Mouse (Mus musculus): ENCODE measurements around the gene Sord.
"Not testable (repeated sequence)": the region's sequence is repeated elsewhere in the genome, so short reads cannot be mapped to it uniquely, and the experiment has no call there.

The Sord gene

GRCm38 (mm10) chr2:122234611-122235288, at the start of gene Sord:
Gene Sord, plus strand, starts transcription at chr2:122234749.
- DNase-seq (ENCODE audit: low read depth): peak; percentile 78

DNA sequence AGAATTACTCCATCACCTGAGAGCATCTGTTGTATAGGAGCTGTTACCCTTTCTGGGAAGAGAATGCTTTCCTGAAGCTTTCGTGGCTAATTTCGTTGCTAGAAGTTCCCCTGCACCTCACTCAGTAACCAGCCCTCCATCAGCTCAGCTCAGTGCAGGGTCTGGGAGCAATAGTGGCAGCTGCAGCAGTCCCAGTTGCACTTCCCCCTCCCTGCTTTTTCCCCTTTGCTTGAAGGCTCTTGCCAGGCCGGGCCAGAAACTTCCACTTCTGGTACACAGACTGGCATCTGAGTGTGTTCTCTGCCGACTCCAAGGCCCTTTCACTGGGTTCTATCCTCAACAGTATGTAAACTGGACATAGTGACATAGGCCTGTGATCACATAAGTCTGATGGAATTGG, 49.5 kb upstream of the Sord start:
- DNase-seq (ENCODE audit: low read depth): no peak

GRCm38 (mm10) chr2:122186106-122186505, 48.4 kb upstream of the Sord start, which contains the start of the genes Patl2 and Terb2:
Gene Patl2, minus strand, starts transcription at chr2:122186189.
Gene Terb2, plus strand, starts transcription at chr2:122186272.
- DNase-seq (ENCODE audit: low read depth): no peak

DNA sequence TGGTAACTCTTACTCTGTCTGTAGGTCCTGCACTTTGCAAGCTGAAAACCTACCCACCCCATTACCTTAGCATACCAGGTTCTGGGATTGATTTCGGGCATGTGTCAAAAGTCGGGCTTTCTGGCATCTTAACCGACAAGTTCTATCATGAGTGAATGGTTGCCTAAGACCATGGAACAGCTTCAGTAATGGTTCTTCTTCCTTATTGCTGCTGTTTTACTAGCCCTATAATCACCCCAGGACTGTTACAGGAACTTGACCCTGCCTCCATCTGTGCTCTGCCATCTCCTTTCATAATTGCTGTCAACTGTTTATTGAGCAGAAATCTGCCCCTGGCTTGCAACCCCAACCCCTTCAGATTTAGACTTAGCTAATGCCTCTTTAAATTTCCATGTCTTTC, 47.8 kb upstream of the Sord start:
- no peak for DNase-seq (ENCODE audit: low read depth)

DNA sequence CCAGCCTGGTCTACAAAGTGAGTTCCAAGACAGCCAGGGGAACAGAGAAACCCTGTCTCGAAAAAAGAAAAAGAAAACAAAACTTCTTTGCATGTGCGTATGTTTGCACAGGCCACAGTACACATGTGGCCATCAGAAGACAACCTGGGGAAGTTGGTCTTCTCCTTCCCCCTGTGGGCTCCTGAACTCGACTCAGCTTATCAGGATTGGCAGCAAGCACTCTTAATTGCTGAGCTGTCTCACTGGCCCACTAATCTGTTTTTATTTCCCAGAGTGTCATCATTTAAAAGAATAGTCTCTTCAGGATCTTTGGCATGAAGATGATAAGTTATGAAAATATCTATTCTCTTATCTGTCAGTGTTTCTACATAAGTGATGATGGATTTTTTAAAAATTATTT, 42.7 kb upstream of the Sord start:
- no peak for DNase-seq (ENCODE audit: low read depth)

GRCm38 (mm10) chr2:122194509-122194929, 40.0 kb upstream of the Sord start:
- DNase-seq (ENCODE audit: low read depth): peak; percentile 28

DNA sequence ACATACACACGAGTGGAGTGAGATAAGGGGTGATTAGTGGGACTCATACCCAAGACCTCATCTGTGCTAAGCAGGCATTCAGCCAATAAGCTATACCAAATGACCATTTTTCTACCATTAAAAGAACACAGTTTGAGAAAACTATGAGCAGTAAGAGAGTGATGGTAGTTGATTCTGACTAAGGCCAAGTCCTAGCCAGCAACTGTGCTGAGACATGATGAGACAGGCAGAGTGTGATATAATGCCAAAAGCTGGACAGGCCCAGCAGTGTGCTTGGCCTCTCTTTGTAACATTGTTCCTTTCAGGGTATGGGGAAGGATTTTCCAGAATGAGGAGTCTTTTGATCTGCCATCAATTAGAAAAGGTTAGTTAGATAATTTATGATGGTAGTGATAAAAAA, 33.0 kb upstream of the Sord start:
- no peak for DNase-seq (ENCODE audit: low read depth)

DNA sequence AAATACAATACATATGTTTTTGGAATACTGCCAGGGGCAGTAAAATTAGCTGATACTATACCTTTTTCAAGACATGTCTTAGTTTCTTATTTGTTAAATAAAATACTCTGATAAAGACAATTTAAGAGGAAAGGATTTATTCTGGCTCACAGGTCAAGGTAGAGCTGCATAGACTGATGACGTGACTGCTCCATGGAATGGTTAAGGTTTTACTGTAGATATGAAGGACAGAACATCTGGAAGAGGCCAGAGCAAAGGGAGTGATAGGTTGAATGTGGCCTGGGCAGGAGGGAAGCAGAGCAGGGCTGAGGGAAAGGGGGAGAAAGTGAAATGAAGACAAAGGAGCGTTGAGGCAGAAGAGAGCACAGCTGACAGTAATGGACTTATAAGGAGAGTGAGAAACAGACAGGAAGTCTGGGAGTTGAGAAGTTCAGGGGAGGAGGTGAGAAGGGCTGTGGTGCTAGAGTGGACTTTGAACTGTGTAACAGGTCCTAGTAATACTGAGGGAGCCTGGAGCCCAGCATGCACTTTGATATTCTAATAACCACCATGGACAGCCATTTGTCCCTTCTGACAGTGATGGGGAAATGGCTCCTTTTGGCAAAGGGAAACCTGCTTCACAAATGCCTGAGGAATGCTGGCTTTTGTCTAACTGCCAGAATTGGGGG, 28.0 kb upstream of the Sord start:
- DNase-seq (ENCODE audit: low read depth): no peak

GRCm38 (mm10) chr2:122210534-122211228, 23.9 kb upstream of the Sord start:
- DNase-seq (ENCODE audit: low read depth): no peak

DNA sequence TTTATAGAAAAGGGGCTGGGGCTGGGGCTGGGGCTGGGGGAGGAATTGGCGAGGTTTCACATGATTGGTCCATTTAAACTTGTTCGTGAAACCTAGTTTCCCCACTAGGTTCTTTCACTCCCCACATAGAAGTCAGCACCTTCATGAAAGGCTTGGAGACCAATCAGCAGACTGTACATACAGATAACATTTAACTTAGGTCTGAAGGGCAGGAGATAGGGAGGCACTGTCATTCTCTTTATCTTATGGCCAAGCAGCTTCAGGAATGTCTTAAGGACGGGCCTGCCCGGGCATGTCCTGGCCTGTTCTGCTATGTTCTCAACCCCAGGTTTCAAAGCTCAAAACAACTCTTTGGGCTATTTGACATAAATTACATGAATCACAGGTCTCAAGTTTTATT, 17.5 kb upstream of the Sord start:
- DNase-seq (ENCODE audit: low read depth): not testable (repeated sequence)

- DNase-seq (ENCODE audit: low read depth): no peak
Observed at GRCm38 (mm10) chr2:122218234-122218633, 16.3 kb upstream of the Sord start.

DNA sequence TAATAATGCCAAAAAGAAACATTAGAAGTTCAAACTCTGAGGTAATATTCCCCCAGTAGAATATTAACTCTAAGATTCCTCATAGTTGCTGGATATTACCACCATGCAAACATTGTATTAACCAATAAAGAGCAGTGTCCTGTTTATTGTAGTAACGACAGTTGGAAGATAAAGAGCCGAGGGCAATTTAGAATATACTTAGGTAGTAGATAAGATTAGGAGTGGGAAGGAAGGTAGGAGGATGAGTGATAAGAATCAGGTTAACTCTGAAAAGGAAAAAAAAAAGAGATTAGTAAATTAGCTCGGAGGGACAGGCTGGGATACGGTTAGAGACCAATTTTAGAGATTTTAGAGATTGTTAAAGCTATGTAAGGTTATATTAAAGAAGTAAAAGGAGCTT, 13.2 kb upstream of the Sord start:
- DNase-seq (ENCODE audit: low read depth): no peak

GRCm38 (mm10) chr2:122221798-122222197, 12.8 kb upstream of the Sord start:
- no peak for DNase-seq (ENCODE audit: low read depth)

DNA sequence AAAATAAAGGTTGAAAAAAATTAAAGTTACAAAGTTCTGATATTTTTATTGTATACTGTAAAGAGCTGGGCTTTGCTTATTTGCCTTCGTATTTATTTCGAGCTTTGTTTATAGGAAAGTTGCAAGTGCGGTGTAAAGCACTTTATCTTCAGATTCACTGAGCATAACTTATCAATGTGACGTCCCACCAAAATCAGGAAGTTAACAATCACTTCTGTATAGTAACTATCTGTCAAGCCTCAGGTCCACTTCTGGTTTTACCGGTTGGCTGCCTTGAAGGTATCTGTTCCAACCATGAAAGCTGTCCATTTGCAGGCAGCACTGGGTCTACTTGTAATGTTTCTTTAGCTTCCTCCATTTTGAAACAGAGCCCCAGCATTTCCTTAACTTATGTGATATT, 12.3 kb upstream of the Sord start:
- DNase-seq (ENCODE audit: low read depth): no peak

DNA sequence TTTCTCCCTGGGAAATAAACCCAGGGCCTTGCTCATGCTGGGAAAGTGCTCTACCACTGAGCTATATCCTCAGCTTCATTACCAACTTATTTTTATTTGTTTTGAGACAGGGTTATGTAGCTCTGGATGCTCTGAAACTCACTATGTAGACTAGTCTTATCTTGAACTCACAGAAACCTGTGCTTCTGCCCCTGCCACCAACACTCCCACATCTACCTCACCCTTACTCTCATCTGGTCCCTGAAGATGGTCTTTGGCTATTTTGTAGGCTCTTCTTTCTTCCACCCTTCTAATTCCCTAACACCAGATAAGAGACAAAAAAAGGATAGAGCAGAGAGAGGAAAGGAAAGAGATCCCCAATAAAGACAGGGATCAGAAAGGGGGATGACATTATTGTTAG, 10.9 kb upstream of the Sord start:
- no peak for DNase-seq (ENCODE audit: low read depth)

DNA sequence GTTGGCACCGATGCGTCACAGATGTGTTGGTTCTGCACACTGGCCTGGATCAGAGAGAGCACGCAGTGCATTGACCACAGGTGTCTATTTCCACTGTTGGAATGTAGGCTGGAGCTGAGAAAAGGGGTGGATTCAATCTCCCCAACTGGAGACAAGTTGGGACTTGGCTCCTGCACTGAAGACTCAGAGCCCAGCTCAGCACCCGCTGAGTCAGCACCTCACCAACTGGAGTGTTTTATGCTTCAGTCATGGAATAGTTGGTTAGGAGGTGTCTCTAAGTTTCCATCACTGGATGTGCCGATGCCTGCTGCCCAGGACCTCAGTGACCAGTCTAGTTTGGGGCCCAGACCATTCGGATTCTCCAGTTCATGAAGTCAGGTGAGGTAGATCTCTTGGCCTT, 4.2 kb upstream of the Sord start:
- no peak for DNase-seq (ENCODE audit: low read depth)

DNA sequence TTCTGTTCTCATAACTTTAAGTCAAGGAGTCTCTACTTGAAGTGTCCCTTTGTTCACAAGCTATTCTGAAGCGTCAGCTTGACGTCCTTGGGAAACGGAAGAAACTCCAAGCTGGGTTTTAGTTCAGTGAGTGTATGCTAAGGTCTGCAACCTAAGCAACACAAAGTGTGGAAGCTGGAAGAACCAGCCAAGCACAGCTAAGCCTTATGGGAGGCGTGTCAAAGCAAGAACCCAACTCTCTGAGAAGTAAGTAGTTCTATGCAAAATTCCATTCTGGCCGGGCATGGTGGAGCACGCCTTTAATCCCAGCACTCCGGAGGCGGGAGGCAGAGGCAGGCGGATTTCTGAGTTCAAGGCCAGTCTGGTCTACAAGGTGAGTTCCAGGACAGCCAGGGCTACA, 2.9 kb upstream of the Sord start:
- no peak for DNase-seq (ENCODE audit: low read depth)

DNA sequence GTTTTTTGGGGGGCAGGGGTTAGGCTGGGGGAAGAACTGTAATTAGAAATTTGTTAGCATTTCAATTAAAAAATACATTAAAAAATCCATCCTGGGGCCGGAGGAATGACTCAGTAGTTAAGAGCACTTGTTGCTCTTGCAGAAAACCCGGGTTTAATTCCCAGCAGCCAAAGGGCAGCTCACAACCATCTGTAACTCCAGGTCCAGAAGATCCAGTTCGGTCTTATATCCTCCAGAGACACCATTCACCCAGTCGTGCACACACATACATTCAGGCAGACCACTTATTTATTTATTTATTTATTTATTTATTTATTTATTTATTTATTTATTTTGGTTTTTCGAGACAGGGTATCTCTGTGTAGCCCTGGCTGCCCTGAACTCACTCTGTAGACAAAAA, 1.2 kb upstream of the Sord start:
- DNase-seq (ENCODE audit: low read depth): no peak

GRCm38 (mm10) chr2:122233759-122234557, 591 bp upstream of the Sord start:
- DNase-seq (ENCODE audit: low read depth): peak; percentile 50

GRCm38 (mm10) chr2:122235425-122235824, 876 bp downstream of the Sord start:
- DNase-seq (ENCODE audit: low read depth): no peak

DNA sequence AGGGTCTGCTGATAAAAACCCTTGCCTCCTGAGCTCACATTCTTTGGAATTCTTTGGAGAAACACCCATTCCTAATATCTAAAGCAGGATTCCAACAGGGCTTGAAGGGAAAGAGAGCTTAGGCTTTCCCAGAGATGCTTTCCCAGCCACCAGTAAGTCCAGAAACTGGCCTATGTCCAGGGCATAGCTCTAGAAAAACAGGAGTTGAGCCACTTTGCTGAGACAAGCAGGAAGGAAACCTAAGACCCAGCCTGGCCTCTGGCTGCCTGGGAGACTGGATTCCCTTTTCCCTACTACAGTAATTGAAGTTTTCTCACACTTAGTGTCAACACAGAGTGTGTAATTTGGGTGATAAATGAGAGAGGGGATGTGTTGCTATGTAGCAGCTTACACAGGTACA, 1.8 kb downstream of the Sord start:
- DNase-seq (ENCODE audit: low read depth): no peak

GRCm38 (mm10) chr2:122237891-122238470, 3.4 kb downstream of the Sord start:
- no peak for DNase-seq (ENCODE audit: low read depth)
